Mouse (Mus musculus) right cerebral cortex, postnatal 36 days (tissue): Measurements from ENCODE around the gene Wdr46.
"Not testable (repeated sequence)": the region's sequence is repeated elsewhere in the genome, so short reads cannot be mapped to it uniquely, and the experiment has no call there.

Experiments used
- DNase-seq, 2 experiments: peaks; one replicate each; pipeline ENCODE4 v3.0.0; 2022; ENCODE audit warnings: low spot score in 2 of 2, mixed read lengths in 1 of 2

The Wdr46 gene

GRCm38 (mm10) chr17:33952015-33952414 is 11.6 kb downstream of the Wdr46 start:
- DNase-seq = not testable (repeated sequence)

- no peak for DNase-seq
Measured at GRCm38 (mm10) chr17:33952879-33953278, 12.4 kb downstream of the Wdr46 start.

- no peak for DNase-seq
Measured at GRCm38 (mm10) chr17:33953310-33953709, 12.8 kb downstream of the Wdr46 start.

GRCm38 (mm10) chr17:33953961-33954565 is 13.6 kb downstream of the Wdr46 start:
- DNase-seq = no peak

- DNase-seq = no peak
Measured at GRCm38 (mm10) chr17:33954646-33955554, 14.4 kb downstream of the Wdr46 start.

- peak; percentile 91 to 96 for DNase-seq
Measured at GRCm38 (mm10) chr17:33955555-33956214, 15.2 kb downstream of the Wdr46 start, which contains the start of the genes Vps52 and Rps18. Gene Vps52, plus strand, starts transcription at chr17:33955812. Gene Rps18, minus strand, starts transcription at chr17:33956001.

- no peak for DNase-seq
Measured at GRCm38 (mm10) chr17:33956336-33956735, 15.9 kb downstream of the Wdr46 start.

- no peak for DNase-seq
Measured at GRCm38 (mm10) chr17:33957493-33957892, 17.0 kb downstream of the Wdr46 start.

GRCm38 (mm10) chr17:33958451-33958850 is 18.0 kb downstream of the Wdr46 start:
- DNase-seq = no peak

GRCm38 (mm10) chr17:33959135-33959534 is 18.7 kb downstream of the Wdr46 start:
- DNase-seq = no peak

- no peak for DNase-seq
Measured at GRCm38 (mm10) chr17:33959948-33960347, 19.5 kb downstream of the Wdr46 start.

GRCm38 (mm10) chr17:33962876-33963275 is 22.4 kb downstream of the Wdr46 start:
- DNase-seq = no peak

GRCm38 (mm10) chr17:33965082-33965845 is 24.8 kb downstream of the Wdr46 start:
- DNase-seq = no peak

GRCm38 (mm10) chr17:33965846-33966550 is 25.5 kb downstream of the Wdr46 start:
- DNase-seq = no peak

- peak in 1 of 2 experiments; percentile 58 for DNase-seq
Measured at GRCm38 (mm10) chr17:33968489-33968888, 28.0 kb downstream of the Wdr46 start.

- no peak for DNase-seq
Measured at GRCm38 (mm10) chr17:33968927-33969326, 28.5 kb downstream of the Wdr46 start.

- no peak for DNase-seq
Measured at GRCm38 (mm10) chr17:33969394-33969793, 28.9 kb downstream of the Wdr46 start.

- DNase-seq = no peak
Measured at GRCm38 (mm10) chr17:33972691-33973090, 32.2 kb downstream of the Wdr46 start.

GRCm38 (mm10) chr17:33973572-33973971 is 33.1 kb downstream of the Wdr46 start:
- DNase-seq = no peak

GRCm38 (mm10) chr17:33977861-33978557 is 37.5 kb downstream of the Wdr46 start:
- DNase-seq = no peak
